Mouse (Mus musculus): ENCODE data around the gene Sdf2l1.
"Not testable (repeated sequence)": the region's sequence is repeated elsewhere in the genome, so short reads cannot be mapped to it uniquely, and the experiment has no call there.

The Sdf2l1 gene

GRCm38 (mm10) chr16:17132089-17132905 lies at the start of gene Sdf2l1:
TSS of gene Sdf2l1 (minus strand) at chr16:17132383.
- in situ Hi-C loops (cut with MboI, MseI): loop anchor here in 1 of 2 experiments (10.0 kb wide), 1 partner anchor 403 kb away; the partner anchor contains the start of gene Thap7

- in situ Hi-C loops (cut with MboI, MseI): no loop called here
These were observed 49.2 kb upstream of the Sdf2l1 start for GRCm38 (mm10) chr16:17181382-17181781.

GRCm38 (mm10) chr16:17179706-17180105 lies 47.5 kb upstream of the Sdf2l1 start:
- in situ Hi-C loops (cut with MboI, MseI): loop anchor here in 1 of 2 experiments (10.0 kb wide), 1 partner anchor 65 kb away; the partner anchor contains the start of gene Ppil2

GRCm38 (mm10) chr16:17177623-17178170 lies 45.5 kb upstream of the Sdf2l1 start:
- in situ Hi-C loops (cut with MboI, MseI): loop anchor here in 1 of 2 experiments (10.0 kb wide), 1 partner anchor 63 kb away; the partner anchor contains the start of gene Ppil2

GRCm38 (mm10) chr16:17175765-17176164 lies 43.6 kb upstream of the Sdf2l1 start:
- in situ Hi-C loops (cut with MboI, MseI): loop anchor here in 1 of 2 experiments (10.0 kb wide), 1 partner anchor 61 kb away; the partner anchor contains the start of gene Ppil2

- in situ Hi-C loops (cut with MboI, MseI): no loop called here
These were observed 35.9 kb upstream of the Sdf2l1 start for GRCm38 (mm10) chr16:17168049-17168448.

- in situ Hi-C loops (cut with MboI, MseI): no loop called here
These were observed 35.0 kb upstream of the Sdf2l1 start for GRCm38 (mm10) chr16:17167179-17167578.

- in situ Hi-C loops (cut with MboI, MseI): not testable (repeated sequence)
These were observed 33.3 kb upstream of the Sdf2l1 start for GRCm38 (mm10) chr16:17165478-17165877.

GRCm38 (mm10) chr16:17154346-17154745 lies 22.2 kb upstream of the Sdf2l1 start:
- in situ Hi-C loops (cut with MboI, MseI): loop anchor here in 1 of 2 experiments (5.0 kb wide), 1 partner anchor 43 kb away; no protein-coding TSS in a partner anchor

- in situ Hi-C loops (cut with MboI, MseI): loop anchor here in 1 of 2 experiments (5.0 kb wide), 1 partner anchor 45 kb away; no protein-coding TSS in a partner anchor
These were observed 19.7 kb upstream of the Sdf2l1 start for GRCm38 (mm10) chr16:17151874-17152273.

GRCm38 (mm10) chr16:17150520-17151258 lies 18.5 kb upstream of the Sdf2l1 start:
- in situ Hi-C loops (cut with MboI, MseI): loop anchor here in 1 of 2 experiments (5.0 kb wide), 1 partner anchor 47 kb away; no protein-coding TSS in a partner anchor

GRCm38 (mm10) chr16:17148084-17148483 lies 15.9 kb upstream of the Sdf2l1 start:
- in situ Hi-C loops (cut with MboI, MseI): loop anchor here in 1 of 2 experiments (5.0 kb wide), 1 partner anchor 54 kb away; the partner anchor contains the start of gene Ube2l3

GRCm38 (mm10) chr16:17147391-17147929 lies 15.3 kb upstream of the Sdf2l1 start:
- in situ Hi-C loops (cut with MboI, MseI): loop anchor here in 1 of 2 experiments (5.0 kb wide), 1 partner anchor 55 kb away; the partner anchor contains the start of gene Ube2l3

- in situ Hi-C loops (cut with MboI, MseI): loop anchor here in 1 of 2 experiments (5.0 kb wide), 1 partner anchor 55 kb away; the partner anchor contains the start of gene Ube2l3
These were observed 14.6 kb upstream of the Sdf2l1 start, which contains the start of gene Ccdc116 for GRCm38 (mm10) chr16:17146772-17147235. TSS of gene Ccdc116 (minus strand) at chr16:17147229.

GRCm38 (mm10) chr16:17144339-17144738 lies 12.2 kb upstream of the Sdf2l1 start, which contains the start of gene Ydjc:
TSS of gene Ydjc (plus strand) at chr16:17144621.
- in situ Hi-C loops (cut with MboI, MseI): no loop called here

GRCm38 (mm10) chr16:17137355-17137754 lies 5.2 kb upstream of the Sdf2l1 start:
- in situ Hi-C loops (cut with MboI, MseI): loop anchor here (5.0 to 10.0 kb wide), 3 partner anchors 35 to 397 kb away; partner anchors contain the start of gene Thap7 (in 1 of the 2)

GRCm38 (mm10) chr16:17132906-17133200 lies 670 bp upstream of the Sdf2l1 start:
- in situ Hi-C loops (cut with MboI, MseI): loop anchor here in 1 of 2 experiments (10.0 kb wide), 1 partner anchor 402 kb away; the partner anchor contains the start of gene Thap7

- in situ Hi-C loops (cut with MboI, MseI): loop anchor here in 1 of 2 experiments (10.0 kb wide), 1 partner anchor 403 kb away; the partner anchor contains the start of gene Thap7
These were observed 743 bp downstream of the Sdf2l1 start for GRCm38 (mm10) chr16:17131191-17132088.

- in situ Hi-C loops (cut with MboI, MseI): no loop called here
These were observed 4.9 kb downstream of the Sdf2l1 start for GRCm38 (mm10) chr16:17127292-17127691.
